Mouse (Mus musculus) bone marrow macrophage, adult 2 months (primary cell): ENCODE measurements around the gene Vgll4. TPM values are rescaled to one million over a fixed set of nuclear protein-coding genes. Genes with fewer than 3 reads are reported as not detected.
A peak's percentile ranks its signal among the peaks of the same experiment; 100 is the strongest.
"Not testable (repeated sequence)": the region's sequence is repeated elsewhere in the genome, so short reads cannot be mapped to it uniquely, and the experiment has no call there.

ENCODE experiments used
- H3K27ac ChIP-seq: 2 replicates; pipeline ENCODE4 v1.5.1; 2012; ENCODE audit warnings: low read depth, low read length; ENCODE audit not compliant: insufficient read depth
- H3K4me1 ChIP-seq: 2 replicates; pipeline ENCODE4 v1.6.1; 2012; ENCODE audit warnings: low read length; ENCODE audit not compliant: control insufficient read depth, insufficient read depth
- H3K4me3 ChIP-seq: 2 replicates; pipeline ENCODE4 v1.5.1; 2012; ENCODE audit warnings: mild to moderate bottlenecking, low read length, moderate library complexity; ENCODE audit not compliant: insufficient read depth
- CTCF ChIP-seq: IDR thresholded peaks from 2 replicates; pipeline ENCODE4 v1.5.1; 2012; ENCODE audit warnings: low read depth, mild to moderate bottlenecking, low read length, moderate library complexity
- POLR2A ChIP-seq: IDR thresholded peaks from 2 replicates; pipeline ENCODE4 v1.6.1; 2012; ENCODE audit warnings: mild to moderate bottlenecking, low read depth, low read length, borderline replicate concordance
- polyA plus RNA-seq: library from polyadenylated mRNA; stranded (reverse); fragments of >200 nt; gene quantifications from 2 replicates; pipeline ENCODE4 v1.2.4, GENCODE M21; 2012; ENCODE audit not compliant: missing spikeins, insufficient read depth, insufficient read length

The Vgll4 gene
- polyA plus RNA-seq, 1 experiment = 39.5 TPM

DNA sequence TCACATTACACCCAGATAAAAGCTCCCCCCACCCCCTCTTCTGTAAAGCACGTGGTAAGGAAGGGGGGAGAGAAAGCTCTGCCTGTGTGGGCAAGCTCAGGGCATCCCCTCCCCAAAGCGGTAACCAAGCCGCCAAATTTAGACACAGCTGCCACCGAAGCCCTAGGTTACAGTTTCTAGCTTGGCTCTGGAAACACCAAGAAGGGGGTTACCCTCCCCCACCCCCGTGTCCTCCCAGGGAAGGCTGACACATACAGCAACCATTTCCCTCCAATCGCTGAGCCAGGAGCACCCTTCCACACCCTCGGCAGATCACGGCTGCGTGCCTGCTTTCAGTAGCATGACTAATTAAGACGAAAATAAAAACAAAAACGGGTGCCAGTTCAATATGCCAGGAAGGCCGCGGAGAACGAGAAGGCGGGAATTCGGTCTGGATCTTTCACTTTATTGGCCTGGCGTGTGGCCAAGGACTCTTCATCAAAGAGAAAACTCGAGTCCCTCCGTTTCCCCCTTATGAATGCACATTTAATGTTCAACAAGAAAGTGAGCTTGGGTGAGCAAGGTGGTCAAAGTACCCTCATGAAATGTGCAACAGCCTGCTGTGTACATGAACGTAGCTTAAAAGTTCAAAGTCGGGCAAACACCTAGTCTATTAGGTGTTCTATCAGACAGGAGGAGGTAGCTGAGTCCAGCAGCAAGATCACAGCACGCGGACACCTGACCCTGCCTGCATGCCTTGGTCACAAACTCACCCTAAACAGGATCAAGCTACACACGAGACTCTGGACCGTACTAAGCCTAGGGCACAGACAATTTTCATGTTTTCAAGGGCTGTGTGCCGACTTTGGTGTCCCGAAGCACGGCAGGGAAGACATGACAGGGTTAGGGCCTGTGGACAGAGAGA lies 38.3 kb downstream of the Vgll4 start:
- TF ChIP-seq POLR2A (no peak), CTCF (no peak)
- no peak overlapping the region for H3K27ac ChIP-seq
- no peaks in the 10 kb centered on the region for H3K4me1 ChIP-seq
- no peak overlapping the region for H3K4me3 ChIP-seq

DNA sequence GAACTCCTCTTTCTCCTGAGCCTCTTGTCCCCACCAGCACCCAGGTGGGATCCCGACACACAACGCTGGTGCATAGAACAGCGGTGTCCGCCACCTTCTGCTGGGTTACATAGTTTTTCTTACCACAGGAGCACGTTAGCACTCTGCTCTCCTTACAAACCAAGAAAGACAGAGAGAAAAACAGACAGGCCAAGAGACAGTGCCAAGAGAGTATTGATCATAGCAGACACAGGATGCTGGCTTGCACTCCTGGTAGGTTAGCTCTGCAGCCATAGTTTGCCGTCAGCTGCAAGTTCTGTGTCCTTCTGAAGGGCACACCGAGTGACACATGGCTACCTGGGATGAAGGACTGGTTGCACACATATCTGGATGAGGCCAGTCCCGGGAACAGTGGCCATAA lies 39.1 kb downstream of the Vgll4 start:
- TF ChIP-seq CTCF (no peak), POLR2A (no peak)
- H3K27ac ChIP-seq = no peak overlapping the region
- no peaks in the 10 kb centered on the region for H3K4me1 ChIP-seq
- no peak overlapping the region for H3K4me3 ChIP-seq

DNA sequence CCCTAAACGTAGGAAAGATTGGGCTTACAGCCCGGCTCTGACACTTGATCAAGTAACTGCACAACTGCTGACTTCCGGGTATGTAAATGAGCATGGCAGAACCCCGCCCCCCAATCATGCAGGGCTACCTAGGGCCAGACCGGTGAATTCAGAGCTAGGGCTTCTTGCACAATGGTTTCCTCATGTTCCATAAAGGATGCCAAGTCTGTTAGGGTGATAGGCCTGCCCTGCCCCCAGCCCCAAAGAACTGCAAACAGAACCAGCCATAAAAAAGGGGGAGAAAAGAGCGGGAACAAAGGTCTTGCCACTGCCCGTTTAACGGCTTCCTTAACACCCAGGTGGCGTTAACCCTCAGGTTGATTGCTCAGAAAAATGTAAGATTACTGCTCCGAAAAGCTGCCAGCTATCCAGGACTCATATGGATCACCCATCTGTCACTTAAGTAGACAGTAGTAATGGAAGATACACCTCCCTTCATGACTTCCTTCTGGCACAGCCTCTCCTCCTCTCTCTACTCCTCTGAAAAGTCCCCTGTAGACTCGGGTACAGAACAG lies 39.7 kb downstream of the Vgll4 start:
- no peak for TF ChIP-seq CTCF
- no peak for TF ChIP-seq POLR2A
- no peak overlapping the region for H3K4me3 ChIP-seq
- H3K4me1 ChIP-seq = no peaks in the 10 kb centered on the region
- no peak overlapping the region for H3K27ac ChIP-seq

DNA sequence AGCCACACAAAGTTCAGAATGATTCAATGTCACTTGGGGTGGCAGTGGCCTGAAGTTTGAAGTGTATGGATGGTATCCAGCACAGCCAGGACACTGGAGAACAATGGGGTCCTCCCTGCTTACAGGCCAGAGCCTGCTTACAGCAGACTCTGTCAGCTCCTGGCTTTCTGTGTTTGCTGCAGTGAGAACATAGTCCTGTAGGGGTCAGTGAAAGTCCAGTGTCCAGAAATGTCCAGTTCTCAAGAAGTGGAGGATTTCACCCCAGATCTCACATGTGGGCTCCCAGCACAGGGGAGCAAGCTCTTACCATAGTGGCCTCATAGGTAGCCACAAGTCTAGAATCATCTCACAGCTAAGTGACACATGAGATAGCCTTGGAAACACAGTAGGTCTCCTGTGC lies 40.4 kb downstream of the Vgll4 start:
- Histone ChIP-seq H3K4me3 (no peak overlapping the region), H3K4me1 (no peaks in the 10 kb centered on the region), H3K27ac (no peak overlapping the region)
- TF ChIP-seq CTCF (peak; percentile 37; the same call in 1 of the 2 replicates), POLR2A (no peak)

DNA sequence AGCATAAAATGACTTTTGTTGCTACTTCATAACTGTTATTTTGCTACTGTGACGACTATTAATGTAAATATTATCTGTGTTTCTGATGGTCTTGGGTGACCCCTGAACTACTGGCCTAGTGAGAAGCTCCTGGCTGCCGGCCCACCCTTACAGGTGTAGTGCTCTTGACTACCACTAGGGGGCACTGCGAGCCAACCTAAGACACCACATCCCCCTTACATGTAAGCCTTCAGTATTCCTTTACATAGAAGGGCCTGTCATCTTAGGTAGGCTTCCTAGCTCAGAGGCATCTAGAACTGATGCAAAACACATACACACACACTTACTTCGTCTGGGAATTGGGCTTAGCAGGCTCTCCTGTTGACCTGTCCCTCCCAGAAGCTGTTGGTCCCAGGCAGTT lies 41.3 kb downstream of the Vgll4 start:
- Histone ChIP-seq H3K4me3 (no peak overlapping the region), H3K27ac (no peak overlapping the region), H3K4me1 (no peaks in the 10 kb centered on the region)
- no peak for TF ChIP-seq POLR2A
- TF ChIP-seq CTCF = peak; percentile 62; the same call in 1 of the 2 replicates

DNA sequence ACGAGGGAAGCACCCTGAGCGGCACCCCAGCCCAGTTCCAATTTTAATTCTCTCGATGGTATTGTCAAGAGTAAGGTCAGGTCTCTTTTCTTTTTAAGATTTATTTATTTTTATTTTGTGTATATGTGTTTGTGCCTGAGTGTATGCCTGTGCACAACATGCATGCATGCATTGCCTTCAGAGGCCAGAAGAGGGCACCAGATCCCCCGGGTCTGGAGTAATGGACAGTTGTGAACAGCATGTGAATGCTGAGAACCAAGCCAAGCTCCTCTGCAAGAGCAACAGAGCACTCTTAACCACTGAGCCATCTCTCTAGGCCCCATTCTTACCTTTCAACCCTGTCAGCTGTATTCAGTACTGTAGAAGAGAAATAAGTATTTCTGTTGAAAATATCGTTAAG lies 42.4 kb downstream of the Vgll4 start:
- no peaks in the 10 kb centered on the region for H3K4me1 ChIP-seq
- TF ChIP-seq POLR2A (no peak), CTCF (no peak)
- H3K4me3 ChIP-seq = no peak overlapping the region
- H3K27ac ChIP-seq = no peak overlapping the region

DNA sequence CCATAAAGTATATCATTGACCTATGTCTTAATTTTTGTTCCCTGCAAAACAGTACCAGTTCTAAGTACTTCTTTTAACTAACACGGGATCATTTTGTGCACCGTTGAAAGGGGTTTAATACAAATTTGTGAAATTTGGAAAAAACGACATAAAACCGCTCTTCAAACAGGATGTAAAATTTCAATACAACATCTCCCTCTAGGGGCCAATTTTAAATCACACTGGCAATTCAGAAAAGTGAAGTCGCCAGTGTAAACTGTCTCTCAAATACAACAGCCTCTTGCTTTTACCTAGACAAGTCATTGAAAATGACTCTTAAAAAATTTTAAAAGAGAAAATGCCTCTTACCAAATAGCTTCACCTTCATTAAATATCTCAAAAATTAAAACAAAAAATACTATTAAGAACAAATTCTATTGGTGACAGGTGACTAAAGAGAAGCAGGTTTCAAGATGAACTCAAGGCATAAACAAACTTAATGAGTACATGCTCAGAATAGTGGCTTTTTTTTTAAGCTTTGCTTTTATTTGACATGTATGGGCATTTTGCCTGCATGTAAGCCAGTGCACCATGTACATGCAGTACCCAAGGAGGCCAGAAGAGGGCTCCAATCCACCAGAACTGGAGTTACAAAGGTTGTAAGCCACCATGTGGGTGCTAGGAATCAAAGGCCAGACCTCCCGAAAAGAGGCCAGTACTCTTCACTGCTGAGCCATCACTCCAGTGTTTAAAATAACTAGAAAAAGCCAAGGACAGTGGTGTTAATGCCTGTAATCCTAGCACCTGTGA lies 43.2 kb downstream of the Vgll4 start:
- H3K4me3 ChIP-seq = no peak overlapping the region
- TF ChIP-seq POLR2A (no peak), CTCF (0 out of 2 replicates have a peak, but pooled peaks have one; percentile 41)
- no peaks in the 10 kb centered on the region for H3K4me1 ChIP-seq
- H3K27ac ChIP-seq = no peak overlapping the region

DNA sequence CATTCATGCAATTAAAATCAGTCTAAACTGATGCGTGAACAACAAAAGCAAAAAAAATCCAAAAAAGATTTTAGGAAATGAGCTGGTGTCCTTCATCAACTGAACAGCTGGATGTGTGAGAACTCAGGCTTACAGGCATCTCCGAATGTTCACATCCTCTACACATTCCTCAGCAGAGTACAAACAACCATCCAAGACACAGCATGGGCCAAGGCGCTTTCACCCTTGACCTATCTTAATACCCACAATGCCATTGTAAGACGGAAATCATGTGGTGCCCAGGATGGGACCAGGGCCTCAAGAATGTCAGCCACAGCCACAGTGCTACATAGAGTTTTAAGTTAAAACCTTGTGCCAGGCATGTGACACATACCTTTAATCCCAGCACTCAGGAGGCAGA lies 44.6 kb downstream of the Vgll4 start:
- Histone ChIP-seq H3K4me1 (no peaks in the 10 kb centered on the region), H3K4me3 (no peak overlapping the region), H3K27ac (no peak overlapping the region)
- no peak for TF ChIP-seq POLR2A
- TF ChIP-seq CTCF = no peak

DNA sequence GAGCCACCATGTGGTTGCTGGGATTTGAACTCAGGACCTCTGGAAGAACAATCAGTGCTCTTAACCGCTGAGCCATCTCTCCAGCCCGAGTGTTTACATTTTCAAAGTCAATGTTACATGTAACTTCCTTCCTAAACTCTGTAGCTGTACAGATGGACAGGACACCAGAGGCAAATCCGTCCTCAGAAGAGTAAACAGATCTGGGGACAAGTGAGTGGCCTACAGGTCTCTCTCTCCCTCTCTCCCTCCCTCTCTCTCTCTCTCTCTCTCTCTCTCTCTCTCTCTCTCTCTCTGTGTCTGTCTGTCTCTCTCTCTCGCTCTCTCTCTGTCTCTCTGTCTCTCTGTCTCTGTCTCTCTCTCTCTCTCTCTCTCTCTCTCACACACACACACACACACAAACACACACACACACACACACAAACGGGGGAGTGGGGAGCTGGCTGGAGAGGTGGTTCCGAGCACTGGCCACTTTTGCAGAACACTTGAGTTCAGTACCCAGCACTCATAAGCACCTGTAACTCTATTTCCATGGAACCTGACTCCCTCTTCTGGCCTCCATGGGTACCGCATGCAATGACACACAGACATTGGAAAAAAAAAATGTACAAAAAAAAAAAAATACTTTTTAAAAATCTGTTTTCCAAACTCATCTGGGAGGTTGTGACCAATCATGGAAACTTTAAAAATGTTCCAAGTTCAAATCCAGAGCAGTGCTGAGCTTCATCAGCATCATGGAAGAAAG lies 47.3 kb downstream of the Vgll4 start:
- not testable (repeated sequence) for H3K27ac ChIP-seq, H3K4me3 ChIP-seq
- H3K4me1 ChIP-seq = peaks cover 19% of the 10 kb centered on the region
